Mouse (Mus musculus) CH12.LX (cell line): ENCODE results near the gene Fbll1. TPM values are rescaled to one million over a fixed set of nuclear protein-coding genes. Genes with fewer than 3 reads are reported as not detected.
A peak's percentile ranks its signal among the peaks of the same experiment; 100 is the strongest.
"Not testable (repeated sequence)": the region's sequence is repeated elsewhere in the genome, so short reads cannot be mapped to it uniquely, and the experiment has no call there.

Experiments used
- DNase-seq: peaks from one replicate; pipeline ENCODE4 v3.0.0-alpha.2; 2013; ENCODE audit errors: extremely low read depth
- H3K27ac ChIP-seq: 2 replicates; pipeline ENCODE4 v1.5.1; 2012; ENCODE audit warnings: low read depth, mild to moderate bottlenecking, control low read depth, moderate library complexity; ENCODE audit not compliant: insufficient read depth
- H3K27me3 ChIP-seq: replicated peaks from 2 replicates; pipeline ENCODE3; 2012; ENCODE audit warnings: inconsistent platforms
- H3K36me3 ChIP-seq, 2 experiments: replicated peaks in 1 of 2; 2 replicates each; pipeline versions ENCODE3 to v1.6.1; 2012; ENCODE audit warnings: inconsistent platforms in 1 of 2, low read length in 1 of 2, mild to moderate bottlenecking in 1 of 2, mixed read lengths in 1 of 2, moderate library complexity in 1 of 2; ENCODE audit not compliant: control insufficient read depth in 1 of 2, insufficient read depth in 1 of 2
- H3K4me1 ChIP-seq, 2 experiments: 2 replicates each; pipeline ENCODE4 v1.6.1; 2012; ENCODE audit warnings: inconsistent platforms in 1 of 2, moderate library complexity in 1 of 2; ENCODE audit not compliant: insufficient read depth in 2 of 2, control insufficient read depth in 1 of 2
- H3K4me2 ChIP-seq: 2 replicates; pipeline ENCODE4 v1.6.1; 2012; ENCODE audit warnings: low read depth, mild to moderate bottlenecking, control low read depth; ENCODE audit not compliant: poor library complexity, insufficient read depth, severe bottlenecking
- H3K4me3 ChIP-seq, 3 experiments: fragments of 150-350 bp in 1 of 3; sonication (generic) in 1 of 3; replicated peaks in 1 of 3; 2 replicates each; pipeline versions ENCODE3 to v1.5.1; 2011 to 2012; ENCODE audit warnings: low read depth in 2 of 3, low read length in 2 of 3, mild to moderate bottlenecking in 2 of 3, moderate library complexity in 2 of 3, control low read depth in 1 of 3, improper control_type of control experiment in 1 of 3, inconsistent platforms in 1 of 3, mixed read lengths in 1 of 3; ENCODE audit not compliant: poor library complexity in 1 of 3
- H3K79me2 ChIP-seq: replicated peaks from 2 replicates; pipeline ENCODE4 v1.6.1; 2012; ENCODE audit warnings: mild to moderate bottlenecking, moderate library complexity; ENCODE audit not compliant: control insufficient read depth, poor library complexity, insufficient read depth, severe bottlenecking; ENCODE audit errors: extremely low read depth
- H3K9ac ChIP-seq: 2 replicates; pipeline ENCODE4 v1.6.1; 2012; ENCODE audit warnings: low read depth, mild to moderate bottlenecking, control low read depth, moderate library complexity; ENCODE audit not compliant: insufficient read depth
- H3K9me3 ChIP-seq: replicated peaks from 2 replicates; pipeline ENCODE3; 2012; ENCODE audit warnings: low read length, inconsistent platforms, mixed read lengths
- BHLHE40 ChIP-seq: IDR thresholded peaks from 2 replicates; pipeline ENCODE4 v1.6.1; 2011; ENCODE audit warnings: mild to moderate bottlenecking, low read depth, low read length, improper control_type of control experiment
- CHD1 ChIP-seq: IDR thresholded peaks from 2 replicates; pipeline ENCODE4 v1.6.1; 2012; ENCODE audit warnings: low read depth, low read length, improper control_type of control experiment, inconsistent platforms
- E2F4 ChIP-seq: IDR thresholded peaks from 2 replicates; pipeline ENCODE4 v1.6.1; 2011; ENCODE audit warnings: low read depth, low read length, improper control_type of control experiment; ENCODE audit not compliant: insufficient replicate concordance
- ELF1 ChIP-seq: IDR thresholded peaks from 2 replicates; pipeline ENCODE4 v1.6.1; 2014; ENCODE audit warnings: low read depth, mild to moderate bottlenecking, inconsistent platforms, low read length, improper control_type of control experiment
- GABPA ChIP-seq: IDR thresholded peaks from 2 replicates; pipeline ENCODE4 v1.6.1; 2012; ENCODE audit warnings: low read depth, low read length, improper control_type of control experiment, inconsistent platforms; ENCODE audit not compliant: insufficient replicate concordance
- HCFC1 ChIP-seq: IDR thresholded peaks from 2 replicates; pipeline ENCODE4 v1.6.1; 2012; ENCODE audit warnings: low read depth, mild to moderate bottlenecking, inconsistent platforms, low read length, improper control_type of control experiment
- JUN ChIP-seq: IDR thresholded peaks from 2 replicates; pipeline ENCODE4 v1.6.1; 2011; ENCODE audit warnings: low read depth, mild to moderate bottlenecking, low read length, improper control_type of control experiment, moderate library complexity; ENCODE audit not compliant: insufficient read depth
- KAT2A ChIP-seq: IDR thresholded peaks from 2 replicates; pipeline ENCODE4 v1.6.1; 2012; ENCODE audit warnings: low read length, improper control_type of control experiment, inconsistent platforms; ENCODE audit not compliant: insufficient replicate concordance
- MAFK ChIP-seq: IDR thresholded peaks from 2 replicates; pipeline ENCODE4 v1.6.1; 2011; ENCODE audit warnings: low read length, improper control_type of control experiment; ENCODE audit not compliant: insufficient replicate concordance
- MAX ChIP-seq: IDR thresholded peaks from 2 replicates; pipeline ENCODE4 v1.6.1; 2011; ENCODE audit warnings: low read length, improper control_type of control experiment
- MEF2A ChIP-seq: IDR thresholded peaks from 2 replicates; pipeline ENCODE4 v1.6.1; 2014; ENCODE audit warnings: low read depth, mild to moderate bottlenecking, inconsistent platforms, low read length, improper control_type of control experiment, borderline replicate concordance
- MXI1 ChIP-seq: IDR thresholded peaks from 2 replicates; pipeline ENCODE4 v1.6.1; 2011; ENCODE audit warnings: mild to moderate bottlenecking, low read depth, low read length, improper control_type of control experiment
- NELFE ChIP-seq: IDR thresholded peaks from 2 replicates; pipeline ENCODE4 v1.6.1; 2011; ENCODE audit warnings: low read depth, low read length, improper control_type of control experiment
- PAX5 ChIP-seq: IDR thresholded peaks from 2 replicates; pipeline ENCODE4 v1.6.1; 2012; ENCODE audit warnings: low read length, inconsistent platforms, mixed read lengths
- RAD21 ChIP-seq: IDR thresholded peaks from 2 replicates; pipeline ENCODE4 v1.6.1; 2011; ENCODE audit warnings: low read depth, mild to moderate bottlenecking, low read length, improper control_type of control experiment, moderate library complexity
- RCOR1 ChIP-seq: conservative IDR thresholded peaks from 2 replicates; pipeline ENCODE4 v1.6.1; 2012; ENCODE audit warnings: low read depth, mild to moderate bottlenecking, inconsistent platforms, low read length, improper control_type of control experiment
- SMC3 ChIP-seq: IDR thresholded peaks from 2 replicates; pipeline ENCODE4 v1.6.1; 2011; ENCODE audit warnings: low read depth, low read length, improper control_type of control experiment
- UBTF ChIP-seq: IDR thresholded peaks from 2 replicates; pipeline ENCODE4 v1.6.1; 2012; ENCODE audit warnings: low read depth, mild to moderate bottlenecking, inconsistent platforms, low read length, improper control_type of control experiment, moderate library complexity
- USF1 ChIP-seq: IDR thresholded peaks from 2 replicates; pipeline ENCODE4 v1.6.1; 2014; ENCODE audit warnings: low read depth, mild to moderate bottlenecking, inconsistent platforms, low read length, improper control_type of control experiment
- USF2 ChIP-seq: conservative IDR thresholded peaks from 2 replicates; pipeline ENCODE4 v1.6.1; 2011; ENCODE audit warnings: low read depth, low read length, improper control_type of control experiment
- ZC3H11A ChIP-seq: IDR thresholded peaks from 2 replicates; pipeline ENCODE4 v1.6.1; 2012; ENCODE audit warnings: low read depth, mild to moderate bottlenecking, inconsistent platforms, low read length, improper control_type of control experiment
- ZKSCAN1 ChIP-seq: IDR thresholded peaks from 2 replicates; pipeline ENCODE4 v1.6.1; 2012; ENCODE audit warnings: low read depth, inconsistent platforms, low read length, improper control_type of control experiment, borderline replicate concordance
- ZNF384 ChIP-seq: IDR thresholded peaks from 2 replicates; pipeline ENCODE4 v1.6.1; 2012; ENCODE audit warnings: low read depth, low read length, improper control_type of control experiment, inconsistent platforms
- dilution Hi-C: fragments of 300-500 bp; cut with MboI; formaldehyde crosslinking; loops from 2 replicates; pipeline ENCODE4 v1.14.3; 2020; ENCODE audit warnings: low sequenced_read_pairs; ENCODE audit not compliant: extremely low pct_unique_long_range_greater_than_20kb, extremely low pct_ligation_motif_present
- in situ Hi-C: fragments of 300-500 bp; cut with MboI; formaldehyde crosslinking; loops from 3 replicates; pipeline ENCODE4 v1.14.3; 2019; ENCODE audit warnings: low sequenced_read_pairs, low pct_ligation_motif_present, low pct_unique_long_range_greater_than_20kb, mixed read lengths
- polyA plus RNA-seq: library from polyadenylated mRNA; unstranded; fragments of >175 nt; gene quantifications from 2 replicates; pipeline ENCODE4 v1.2.1, GENCODE M21; 2012; ENCODE audit warnings: low read depth; ENCODE audit not compliant: insufficient read length
- total RNA-seq, 2 experiments: library from RNA; depleted of rRNA; stranded (reverse); fragments of 300-350 nt in 1 of 2; fragments of >200 nt in 1 of 2; gene quantifications; 2 replicates each; pipeline ENCODE4 v1.2.3; 2012 to 2014

Gene Fbll1
- total RNA-seq (2012; rRNA removed) (not detected in 2 replicates), total RNA-seq (2014; rRNA removed) (not detected in 2 replicates), polyA plus RNA-seq (not detected in 2 replicates)

DNA sequence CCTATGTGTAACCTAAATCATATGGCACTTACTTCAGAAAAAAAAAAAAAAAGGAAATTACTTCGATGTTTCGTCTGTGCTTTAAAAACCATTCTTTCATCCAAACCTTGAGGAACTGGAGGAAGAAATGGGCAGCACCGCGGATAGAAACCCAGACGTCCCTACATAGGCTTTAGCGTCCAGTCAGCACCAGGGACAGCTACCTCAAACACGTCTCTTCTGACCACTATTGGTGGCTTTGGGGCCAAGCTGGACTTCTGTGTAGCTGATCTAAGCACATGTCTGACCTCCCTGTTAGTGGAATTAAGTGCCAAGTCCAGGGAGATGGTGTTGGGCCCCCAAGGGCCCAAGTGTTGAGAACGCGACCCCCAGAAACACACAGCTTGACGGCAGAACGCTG lies at the start of gene Fbll1:
Fbll1 (minus strand) TSS at position 11 of the 400 bp plus-strand sequence.
- peaks cover 11% of the 10 kb centered on the region for H3K9me3 ChIP-seq
- no peak within 1 kb of the TSS for H3K9ac ChIP-seq
- H3K27ac ChIP-seq, result no peak within 1 kb of the TSS
- no peak within 1 kb of the TSS for H3K4me2 ChIP-seq
- in situ Hi-C loops (no loop called here), dilution Hi-C loops (no loop called here)
- H3K79me2 ChIP-seq, result no peaks in the 10 kb centered on the region
- TF ChIP-seq ELF1, result no peak
- TF ChIP-seq NELFE, result no peak
- no peak for TF ChIP-seq USF1
- no peak for TF ChIP-seq MAFK
- no peak for TF ChIP-seq MXI1
- TF ChIP-seq UBTF, result no peak
- no peak for TF ChIP-seq USF2
- no peak for TF ChIP-seq ZC3H11A
- TF ChIP-seq MAX, result no peak
- no peak for TF ChIP-seq CHD1
- TF ChIP-seq RCOR1, result no peak
- TF ChIP-seq ZKSCAN1, result no peak
- TF ChIP-seq SMC3, result no peak
- TF ChIP-seq ZNF384, result no peak
- TF ChIP-seq PAX5, result no peak
- no peak for TF ChIP-seq MEF2A
- no peak for TF ChIP-seq GABPA
- H3K4me3 ChIP-seq, result no peak within 1 kb of the TSS
- peaks cover 0 to 10% of the 10 kb centered on the region in 2 experiments for H3K36me3 ChIP-seq
- DNase-seq, result no peak
- peaks cover 0 to 4% of the 10 kb centered on the region in 2 experiments; a peak in 2 of 4 replicates for H3K4me1 ChIP-seq
- no peaks in the 10 kb centered on the region for H3K27me3 ChIP-seq

DNA sequence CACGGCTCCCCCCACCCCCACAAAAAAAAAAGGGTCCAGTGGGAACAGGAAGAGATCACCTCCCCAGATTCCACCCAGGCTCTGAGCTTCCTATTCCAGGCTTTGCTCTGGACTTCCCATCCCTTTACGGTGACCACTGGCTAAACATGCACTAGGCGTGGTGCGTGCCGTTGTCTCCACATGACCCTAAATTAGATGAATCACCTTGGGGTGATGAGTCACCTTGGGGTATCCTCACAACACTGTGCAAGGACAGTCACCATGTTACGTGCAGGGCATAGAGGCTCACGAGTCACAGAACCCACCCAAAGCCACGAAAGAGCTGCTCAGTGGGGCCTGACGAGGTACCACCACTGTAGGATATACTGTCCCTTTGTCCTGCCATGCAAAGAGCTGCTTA lies 45.6 kb upstream of the Fbll1 start:
- no peak overlapping the region for H3K27ac ChIP-seq
- no peak for DNase-seq
- H3K36me3 ChIP-seq, result peaks cover 0 to 47% of the 10 kb centered on the region in 2 experiments
- in situ Hi-C loops, result loop anchor here (10.0 to 25.0 kb wide), 2 partner anchors 149 to 1007 kb away; partner anchors contain the start of gene Spdl1
- dilution Hi-C loops, result no loop called here
- TF ChIP-seq NELFE (no peak), E2F4 (no peak), RAD21 (no peak), BHLHE40 (no peak), UBTF (no peak), JUN (no peak), KAT2A (no peak), HCFC1 (no peak), MAFK (no peak)
- H3K27me3 ChIP-seq, result no peaks in the 10 kb centered on the region
- no peak overlapping the region for H3K4me2 ChIP-seq
- H3K9ac ChIP-seq, result no peak overlapping the region
- no peak overlapping the region for H3K4me3 ChIP-seq
- peaks cover 7 to 11% of the 10 kb centered on the region in 2 experiments for H3K4me1 ChIP-seq
- no peaks in the 10 kb centered on the region for H3K79me2 ChIP-seq
- H3K9me3 ChIP-seq, result no peaks in the 10 kb centered on the region

DNA sequence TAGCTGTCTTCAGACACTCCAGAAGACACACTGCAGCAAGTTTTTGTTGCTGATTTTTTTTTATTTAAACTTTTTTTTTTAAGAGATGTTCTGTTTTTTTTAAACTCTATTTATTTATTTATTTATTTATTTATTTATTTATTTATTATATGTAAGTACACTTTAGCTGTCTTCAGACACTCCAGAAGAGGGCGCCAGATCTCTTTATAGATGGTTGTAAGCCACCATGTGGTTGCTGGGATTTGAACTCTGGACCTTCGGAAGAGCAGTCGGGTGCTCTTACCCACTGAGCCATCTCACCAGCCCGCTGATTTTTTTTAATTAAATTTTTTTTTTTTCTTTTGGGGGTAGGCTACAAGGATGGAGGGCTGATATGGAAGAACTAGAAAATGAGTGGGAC lies 43.9 kb upstream of the Fbll1 start:
- H3K9me3 ChIP-seq, H3K4me2 ChIP-seq, H3K79me2 ChIP-seq, H3K27me3 ChIP-seq, H3K4me3 ChIP-seq, H3K9ac ChIP-seq, dilution Hi-C loops, H3K27ac ChIP-seq: not testable (repeated sequence)
- in situ Hi-C loops, result loop anchor here (10.0 to 25.0 kb wide), 2 partner anchors 148 to 1005 kb away; partner anchors contain the start of gene Spdl1
- peaks cover 10 to 26% of the 10 kb centered on the region in 2 experiments for H3K4me1 ChIP-seq
- peak; percentile 40 for DNase-seq
- peaks cover 0 to 42% of the 10 kb centered on the region in 2 experiments for H3K36me3 ChIP-seq
